Mouse (Mus musculus) heart, embryonic 15.5 days (tissue): ENCODE measurements around the gene Prkg1. TPM values are rescaled to one million over a fixed set of nuclear protein-coding genes. Genes with fewer than 3 reads are reported as not detected.
A peak's percentile ranks its signal among the peaks of the same experiment; 100 is the strongest.

Source experiments
- ATAC-seq: fragments of 200-750 bp; cut with Nextera tagmentation; replicated peaks from 2 replicates; pipeline ENCODE4 v1.8.0; 2017; ENCODE audit warnings: low read depth, moderate TSS enrichment; ENCODE audit not compliant: insufficient number of reproducible peaks, insufficient read depth, low FRiP score
- H3K27ac ChIP-seq: fragments of 300-500 bp; sonication (generic); 2 replicates; pipeline ENCODE4 v1.5.1; 2015; ENCODE audit warnings: mild to moderate bottlenecking, inconsistent platforms
- H3K27me3 ChIP-seq: fragments of 300-500 bp; sonication (generic); 2 replicates; pipeline ENCODE4 v1.6.1; 2015; ENCODE audit warnings: inconsistent platforms
- H3K36me3 ChIP-seq: fragments of 300-500 bp; sonication (generic); 2 replicates; pipeline ENCODE4 v1.6.1; 2015; ENCODE audit warnings: mild to moderate bottlenecking, inconsistent platforms
- H3K4me1 ChIP-seq: fragments of 300-500 bp; sonication (generic); replicated peaks from 2 replicates; pipeline ENCODE4 v1.6.1; 2015; ENCODE audit warnings: inconsistent platforms
- H3K4me2 ChIP-seq: fragments of 300-500 bp; sonication (generic); 2 replicates; pipeline ENCODE4 v1.6.1; 2015; ENCODE audit warnings: inconsistent platforms, mild to moderate bottlenecking, moderate library complexity
- H3K4me3 ChIP-seq: fragments of 300-500 bp; sonication (generic); 2 replicates; pipeline ENCODE4 v1.5.1; 2015; ENCODE audit warnings: mild to moderate bottlenecking, inconsistent platforms
- H3K9ac ChIP-seq: fragments of 300-500 bp; sonication (generic); 2 replicates; pipeline ENCODE4 v1.6.1; 2015; ENCODE audit warnings: mild to moderate bottlenecking, inconsistent platforms
- H3K9me3 ChIP-seq: fragments of 300-500 bp; sonication (generic); replicated peaks from 2 replicates; pipeline ENCODE4 v1.6.1; 2016; ENCODE audit warnings: inconsistent platforms
- WGBS: fragments of 180-500 bp; shearing (Covaris S2); methylation state at CpG from one replicate; pipeline ENCODE4 v1.1.7; 2015; ENCODE audit warnings: mixed read lengths; 5-methylcytosine and 5-hydroxymethylcytosine counted together
- polyA plus RNA-seq: library from polyadenylated mRNA; unstranded; fragments of >200 nt; fragmentation: Nextera tagmentation; extraction: Ambion mirVana; gene quantifications from 2 replicates; pipeline ENCODE4 v1.2.1, GENCODE M21; 2015

Gene Prkg1
- polyA plus RNA-seq, 1 experiment from 2014 or later = 6.0 TPM

DNA sequence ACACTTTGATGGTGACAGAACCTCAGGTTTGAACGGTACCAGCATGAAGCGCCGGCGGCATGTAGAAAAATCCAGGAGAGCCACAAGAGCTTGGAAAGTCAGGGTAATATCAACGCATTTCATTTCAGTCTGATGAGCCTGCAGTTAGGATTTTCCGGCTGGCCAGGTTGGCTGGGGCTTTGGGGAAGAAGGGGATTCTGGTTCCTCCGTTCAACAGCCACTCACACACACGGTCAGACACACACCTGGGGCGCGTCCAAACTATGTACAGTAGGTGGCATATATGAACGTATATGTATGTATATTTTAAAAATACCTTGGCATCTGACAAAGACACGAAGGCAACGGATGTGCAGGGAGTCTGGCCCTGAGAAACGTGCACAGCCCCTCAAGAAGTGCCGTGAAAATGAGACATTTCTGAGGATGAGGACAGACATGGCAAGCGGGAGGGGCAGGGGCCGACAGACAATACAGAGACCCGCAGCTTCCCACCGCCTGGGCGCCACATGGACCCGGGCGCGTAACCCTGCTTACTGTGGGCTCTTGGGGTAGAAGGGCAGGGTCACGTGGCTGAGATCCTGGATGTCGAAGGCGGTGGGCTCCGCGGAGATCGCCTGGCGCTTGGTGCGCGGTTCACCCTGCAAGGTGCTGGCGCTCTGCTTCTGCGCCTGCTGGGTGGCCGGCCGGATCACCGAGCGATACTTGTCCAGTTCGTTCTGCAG, 101.2 kb downstream of the Prkg1 start:
- no peaks in the 10 kb centered on the region for H3K9me3 ChIP-seq
- peak overlapping the region; percentile 60 for H3K9ac ChIP-seq
- peaks cover 10% of the 10 kb centered on the region for H3K4me1 ChIP-seq
- 12% methylated on average over 39 of the region's 39 CpGs for WGBS
- H3K27me3 ChIP-seq = no peaks in the 10 kb centered on the region
- H3K27ac ChIP-seq = 0 out of 2 replicates have a peak overlapping the region, but pooled peaks have one; percentile 41
- peak; percentile 35; the same call in 1 of the 2 replicates for ATAC-seq
- no peaks in the 10 kb centered on the region for H3K36me3 ChIP-seq
- peak overlapping the region; percentile 76 for H3K4me3 ChIP-seq
- H3K4me2 ChIP-seq = peak overlapping the region; percentile 94

GRCm38 (mm10) chr19:31662802-31663201, 102.0 kb downstream of the Prkg1 start:
- WGBS = 73% methylated on average over 2 of the region's 2 CpGs
- Histone ChIP-seq H3K4me3 (no peak overlapping the region), H3K27ac (no peak overlapping the region), H3K9ac (no peak overlapping the region), H3K27me3 (no peaks in the 10 kb centered on the region), H3K36me3 (no peaks in the 10 kb centered on the region), H3K4me2 (peak overlapping the region; percentile 34), H3K4me1 (peaks cover 10% of the 10 kb centered on the region), H3K9me3 (no peaks in the 10 kb centered on the region)
- no peak for ATAC-seq

- Histone ChIP-seq H3K9me3 (no peaks in the 10 kb centered on the region), H3K4me2 (no peak overlapping the region), H3K9ac (no peak overlapping the region), H3K27ac (no peak overlapping the region), H3K27me3 (no peaks in the 10 kb centered on the region), H3K4me3 (no peak overlapping the region), H3K4me1 (peaks cover 3% of the 10 kb centered on the region; the same call in 1 of the 2 replicates), H3K36me3 (no peaks in the 10 kb centered on the region)
- no peak for ATAC-seq
- 64% methylated on average over 1 of the region's 1 CpGs for WGBS
These were observed 106.0 kb downstream of the Prkg1 start for GRCm38 (mm10) chr19:31658751-31659397.

GRCm38 (mm10) chr19:31656256-31656655, 108.6 kb downstream of the Prkg1 start:
- Histone ChIP-seq H3K4me2 (no peak overlapping the region), H3K27ac (peak overlapping the region; percentile 17; the same call in 1 of the 2 replicates), H3K27me3 (no peaks in the 10 kb centered on the region), H3K9ac (no peak overlapping the region), H3K9me3 (no peaks in the 10 kb centered on the region), H3K4me1 (no peaks in the 10 kb centered on the region), H3K4me3 (no peak overlapping the region), H3K36me3 (no peaks in the 10 kb centered on the region)
- ATAC-seq = no peak
- 70% methylated on average over 7 of the region's 7 CpGs for WGBS

- peak overlapping the region; percentile 20; the same call in 1 of the 2 replicates for H3K27ac ChIP-seq
- ATAC-seq = no peak
- H3K4me2 ChIP-seq = no peak overlapping the region
- H3K27me3 ChIP-seq = no peaks in the 10 kb centered on the region
- no peak overlapping the region for H3K9ac ChIP-seq
- no peaks in the 10 kb centered on the region for H3K9me3 ChIP-seq
- H3K4me1 ChIP-seq = no peaks in the 10 kb centered on the region
- no peaks in the 10 kb centered on the region for H3K36me3 ChIP-seq
- WGBS = 50% methylated on average over 7 of the region's 7 CpGs
- no peak overlapping the region for H3K4me3 ChIP-seq
These were observed 109.0 kb downstream of the Prkg1 start for GRCm38 (mm10) chr19:31655826-31656225.

GRCm38 (mm10) chr19:31654022-31654421, 110.8 kb downstream of the Prkg1 start:
- Histone ChIP-seq H3K36me3 (no peaks in the 10 kb centered on the region), H3K27ac (no peak overlapping the region), H3K9ac (no peak overlapping the region), H3K4me1 (no peaks in the 10 kb centered on the region), H3K9me3 (no peaks in the 10 kb centered on the region), H3K27me3 (no peaks in the 10 kb centered on the region), H3K4me3 (no peak overlapping the region), H3K4me2 (no peak overlapping the region)
- no peak for ATAC-seq
- 90% methylated on average over 6 of the region's 6 CpGs for WGBS

DNA sequence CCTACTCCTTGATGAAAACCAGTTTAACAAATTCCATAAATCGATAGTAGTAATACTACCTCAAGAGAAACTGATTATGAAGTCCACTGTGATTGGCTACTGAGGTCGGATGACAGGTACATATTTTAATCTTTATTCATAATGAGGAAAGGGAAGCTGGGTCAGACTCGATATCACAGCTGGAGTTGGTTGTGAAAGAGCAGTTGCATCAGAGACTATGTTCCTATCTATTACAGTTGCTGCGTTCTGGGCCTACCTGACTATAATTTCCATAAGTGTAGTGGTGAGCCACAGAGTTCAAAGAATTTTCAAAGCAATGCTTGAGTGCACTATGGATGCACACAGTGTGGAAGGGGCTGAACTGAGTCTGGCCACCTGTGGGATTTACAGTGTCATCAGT, 114.4 kb downstream of the Prkg1 start:
- Histone ChIP-seq H3K9ac (no peak overlapping the region), H3K4me1 (peaks cover 14% of the 10 kb centered on the region), H3K27ac (no peak overlapping the region), H3K4me3 (no peak overlapping the region), H3K36me3 (no peaks in the 10 kb centered on the region), H3K4me2 (no peak overlapping the region), H3K27me3 (no peaks in the 10 kb centered on the region), H3K9me3 (no peaks in the 10 kb centered on the region)
- ATAC-seq = no peak
- 88% methylated on average over 4 of the region's 4 CpGs for WGBS

DNA sequence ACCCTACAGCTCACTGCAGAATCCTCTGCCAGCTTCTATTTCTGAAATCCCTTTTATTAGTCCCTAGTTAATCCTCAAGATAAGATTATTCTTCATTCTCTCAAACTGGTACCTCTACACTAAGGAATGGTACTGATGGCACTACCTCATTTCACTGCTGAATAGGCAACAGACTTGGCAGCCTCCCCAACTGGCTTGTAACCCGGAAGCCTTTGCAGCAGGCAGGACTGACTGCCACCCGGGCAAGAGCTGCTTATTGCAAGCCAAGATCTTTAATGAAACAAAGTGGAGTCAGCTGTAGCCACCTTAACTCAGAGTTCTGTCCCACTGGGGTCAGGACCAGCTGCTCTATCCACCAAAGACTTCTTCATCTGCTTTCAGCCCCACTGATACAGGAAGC, 117.3 kb downstream of the Prkg1 start:
- Histone ChIP-seq H3K27me3 (no peaks in the 10 kb centered on the region), H3K9me3 (no peaks in the 10 kb centered on the region), H3K27ac (no peak overlapping the region), H3K4me3 (no peak overlapping the region), H3K4me2 (no peak overlapping the region), H3K4me1 (peaks cover 14% of the 10 kb centered on the region), H3K9ac (no peak overlapping the region), H3K36me3 (no peaks in the 10 kb centered on the region)
- 34% methylated on average over 2 of the region's 2 CpGs for WGBS
- ATAC-seq = no peak

DNA sequence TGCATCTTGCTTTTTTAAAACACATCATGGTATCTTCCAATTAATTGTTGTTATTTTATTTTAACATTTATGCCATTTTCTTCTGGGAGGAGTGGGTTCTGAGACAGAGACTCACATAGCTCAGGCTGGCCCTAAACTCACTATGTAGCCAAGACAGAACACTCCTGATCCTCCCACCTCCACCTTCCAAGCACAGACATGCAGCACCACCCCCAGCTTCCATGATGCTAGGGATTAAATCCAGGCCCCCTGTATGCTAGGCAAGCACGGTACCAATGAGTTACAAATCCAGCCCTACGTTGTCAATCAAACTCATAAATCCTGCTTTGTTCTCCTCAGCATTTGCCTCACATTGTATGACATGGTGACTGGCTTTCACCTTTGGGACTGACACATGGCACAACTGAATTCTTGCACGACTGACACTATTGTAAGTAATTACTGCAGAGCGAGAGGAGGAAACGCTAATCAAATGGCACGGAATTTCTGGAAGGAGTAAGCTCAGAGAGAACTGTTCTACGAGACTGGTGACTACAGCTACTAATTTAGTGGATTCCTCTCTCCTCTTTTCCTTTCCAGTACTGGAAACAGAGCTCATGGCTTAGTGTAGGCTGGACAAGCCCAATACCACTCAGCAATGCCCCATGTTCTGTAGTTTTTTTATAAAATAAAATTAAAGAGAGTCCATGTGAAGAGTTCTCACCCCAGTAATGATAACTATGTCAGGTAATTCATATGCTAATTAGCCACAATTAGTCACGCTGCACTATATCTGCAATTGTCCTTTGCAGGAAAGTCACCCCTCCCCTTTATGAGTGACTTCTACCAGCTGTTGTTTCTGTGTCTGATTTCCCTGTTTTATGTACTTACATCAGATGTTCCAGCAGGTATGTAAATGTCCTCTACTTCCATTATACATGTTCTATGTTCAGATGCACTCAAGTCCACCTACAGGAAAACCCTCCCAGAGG, 133.6 kb downstream of the Prkg1 start:
- ATAC-seq = no peak
- Histone ChIP-seq H3K27me3 (no peaks in the 10 kb centered on the region), H3K9ac (no peak overlapping the region), H3K4me3 (no peak overlapping the region), H3K4me1 (no peaks in the 10 kb centered on the region), H3K4me2 (no peak overlapping the region), H3K27ac (no peak overlapping the region), H3K36me3 (no peaks in the 10 kb centered on the region), H3K9me3 (no peaks in the 10 kb centered on the region)
- WGBS = 81% methylated on average over 8 of the region's 8 CpGs

DNA sequence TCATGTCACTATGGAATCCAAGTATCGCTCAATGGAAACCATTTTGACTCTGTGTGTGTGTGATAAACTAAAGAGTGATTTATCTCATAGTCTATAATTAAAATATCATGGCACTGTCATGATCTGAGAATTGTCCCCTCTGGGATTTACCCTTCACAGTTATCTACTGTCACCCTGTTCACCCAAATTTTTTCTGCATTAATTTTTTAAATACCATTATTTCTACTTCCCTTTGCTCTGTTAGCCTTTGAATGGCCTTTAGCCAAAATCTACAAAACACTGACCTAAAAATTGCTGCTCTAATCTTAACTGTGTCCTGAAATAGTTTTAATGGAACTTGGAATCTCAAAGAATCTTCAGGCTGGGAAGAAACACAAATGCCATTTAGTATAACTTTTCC, 143.1 kb downstream of the Prkg1 start:
- H3K4me3 ChIP-seq = no peak overlapping the region
- no peak overlapping the region for H3K9ac ChIP-seq
- peaks cover 6% of the 10 kb centered on the region; the same call in 1 of the 2 replicates for H3K4me1 ChIP-seq
- H3K27me3 ChIP-seq = no peaks in the 10 kb centered on the region
- H3K27ac ChIP-seq = no peak overlapping the region
- ATAC-seq = no peak
- H3K36me3 ChIP-seq = no peaks in the 10 kb centered on the region
- 78% methylated on average over 1 of the region's 1 CpGs for WGBS
- H3K9me3 ChIP-seq = no peaks in the 10 kb centered on the region
- no peak overlapping the region for H3K4me2 ChIP-seq

GRCm38 (mm10) chr19:31616830-31617229, 148.0 kb downstream of the Prkg1 start:
- H3K4me3 ChIP-seq = no peak overlapping the region
- no peaks in the 10 kb centered on the region for H3K9me3 ChIP-seq
- no peaks in the 10 kb centered on the region for H3K4me1 ChIP-seq
- no peaks in the 10 kb centered on the region for H3K36me3 ChIP-seq
- H3K9ac ChIP-seq = no peak overlapping the region
- 64% methylated on average over 4 of the region's 4 CpGs for WGBS
- no peak overlapping the region for H3K27ac ChIP-seq
- H3K27me3 ChIP-seq = no peaks in the 10 kb centered on the region
- ATAC-seq = no peak
- H3K4me2 ChIP-seq = no peak overlapping the region
